Mouse (Mus musculus) layer of hippocampus, adult 8-10 months (tissue): ENCODE results near the gene Rab6b. TPM values are rescaled to one million over a fixed set of nuclear protein-coding genes. Genes with fewer than 3 reads are reported as not detected.

Experiments
- total RNA-seq, 4 experiments: library from RNA; stranded (reverse); gene quantifications; 2 replicates each; pipeline ENCODE4 v1.2.4; 2022

Gene Rab6b
- total RNA-seq, 4 experiments from 2014 or later, result 390 to 451 (median 427) TPM

Other genes starting within 250 kb of the Rab6b start
- 1 to 10 TPM; 2.0 to 2.3 (median 2.3) TPM for gene Slco2a1, start 123.1 kb upstream of the Rab6b start, total RNA-seq
- 10 to 100 TPM; 19.5 to 22.9 (median 22.1) TPM for gene Srprb, start 90.3 kb downstream of the Rab6b start, total RNA-seq
- gene Gm20425, start 118.5 kb downstream of the Rab6b start, total RNA-seq, result 10 to 100 TPM in 3 of 4 experiments, 1 to 10 TPM in 1; 7.4 to 13.1 (median 12.1) TPM
- gene Trf, start 118.7 kb downstream of the Rab6b start, total RNA-seq, result 100 to 1,000 TPM; 300 to 648 (median 402) TPM
- gene 1300017J02Rik, start 193.3 kb downstream of the Rab6b start, total RNA-seq, result 1 to 10 TPM in 2 of 4 experiments, not detected in 2; 1.7 to 2.6 TPM
- gene Topbp1, start 193.4 kb downstream of the Rab6b start, total RNA-seq, result 10 to 100 TPM; 19.1 to 28.8 (median 21.4) TPM